Mouse (Mus musculus) C3H10T1/2 (cell line): ENCODE measurements around the gene Nectin1. TPM values are rescaled to one million over a fixed set of nuclear protein-coding genes. Genes with fewer than 3 reads are reported as not detected.

Experiments
- polyA plus RNA-seq, 2 experiments: library from polyadenylated mRNA; unstranded; fragments of >200 nt; fragmentation: generic; extraction: Trizol; gene quantifications; one replicate each; pipeline ENCODE4 v1.2.1; 2012; ENCODE audit warnings: missing spikeins in 2 of 2

Gene Nectin1
- polyA plus RNA-seq: 1 to 10 TPM; 1.2 to 2.0 TPM

GRCm38 (mm10) chr9:43743647-43744137 is at the start of gene Nectin1:
Nectin1 (plus strand) TSS chr9:43743984.

